Mouse (Mus musculus) brain, embryonic 14.5 days (tissue): ENCODE results near the gene Gng8.

Experiments
- CTCF ChIP-seq: fragments of 200-500 bp; IDR thresholded peaks from 2 replicates; pipeline ENCODE4 v1.5.1; 2012; ENCODE audit warnings: inconsistent platforms, mild to moderate bottlenecking, moderate library complexity, borderline replicate concordance; ENCODE audit not compliant: insufficient read depth, insufficient read length; ENCODE audit errors: extremely low read depth
- POLR2A ChIP-seq: fragments of 200-500 bp; IDR thresholded peaks from 2 replicates; pipeline ENCODE4 v1.6.1; 2012; ENCODE audit warnings: mild to moderate bottlenecking, inconsistent platforms, borderline replicate concordance; ENCODE audit not compliant: poor library complexity, insufficient read depth, insufficient read length, severe bottlenecking; ENCODE audit errors: extremely low read depth

- TF ChIP-seq POLR2A = peak; percentile 83
- TF ChIP-seq CTCF = no peak
Observed at GRCm38 (mm10) chr7:16875326-16875725, 16.3 kb upstream of the Gng8 start.
